Mouse (Mus musculus): Measurements from ENCODE around the gene Saa1.

- TF ChIP-seq CTCF (IDR thresholded peaks at IDR 0.05; ENCODE audit: control insufficient read depth, insufficient read depth, insufficient replicate concordance, low read depth, low read length), result no peak
- no peak for TF ChIP-seq POLR2A (IDR thresholded peaks at IDR 0.05; ENCODE audit: control insufficient read depth, low read depth, low read length)
These were observed 10.3 kb downstream of the Saa1 start, which contains the start of gene Saa4 for GRCm38 (mm10) chr7:46732458-46732857.
